In the genomic region with DNA sequence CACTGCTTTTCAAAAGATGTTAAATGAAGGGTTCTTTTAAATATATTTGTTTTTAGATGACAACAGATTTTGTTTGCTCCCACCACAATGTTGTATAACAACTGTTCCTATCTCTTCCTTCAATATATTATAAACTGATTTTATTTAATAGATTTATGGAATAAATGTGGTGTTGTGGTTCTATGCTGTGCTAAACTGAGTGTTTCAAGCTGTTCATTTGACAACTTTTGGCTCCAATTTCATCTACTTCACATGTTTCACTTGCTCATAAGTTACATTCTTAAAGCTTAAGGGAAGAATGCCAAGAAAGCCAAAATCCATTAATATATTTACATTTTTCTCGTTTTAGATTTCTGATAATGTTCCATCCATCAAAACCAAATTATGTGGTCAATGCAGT, we compare ENCODE assay signal across 15 mouse cellular contexts.
"Had no signal": no experiment of that assay in that cellular context is flagged by ENCODE, and none has a peak within 500 bp of the region (broad histone marks: within the 10 kb centered on the region; RNA-seq: fewer than 3 reads in every experiment).

No protein-coding gene starts in this region.

- DNase-seq: kidney, adult 18-20 months; kidney, adult 9 months; kidney, postnatal 36 days; left cerebral cortex, postnatal 4 days; liver, postnatal 0 days; midbrain, embryonic 14.5 days; thymus, adult 2 months; thymus, postnatal 14 days; thymus, postnatal 4 days had no signal

- H3K27ac ChIP-seq: limb, embryonic 12.5 days; limb, embryonic 15.5 days; liver, embryonic 14.5 days had no signal

- H3K36me3 ChIP-seq: limb, embryonic 12.5 days; limb, embryonic 15.5 days had no signal

- H3K9me3 ChIP-seq: limb, embryonic 12.5 days; limb, embryonic 15.5 days had no signal

- H3K4me2 ChIP-seq: limb, embryonic 12.5 days; limb, embryonic 15.5 days; liver, embryonic 11.5 days; midbrain, embryonic 11.5 days had no signal

- ATAC-seq: intestine, embryonic 16.5 days; liver, postnatal 0 days had no signal

- H3K9ac ChIP-seq: limb, embryonic 12.5 days; limb, embryonic 15.5 days; liver, embryonic 14.5 days; liver, postnatal 0 days had no signal

- H3K4me3 ChIP-seq: limb, embryonic 12.5 days; limb, embryonic 15.5 days had no signal

- H3K27me3 ChIP-seq: limb, embryonic 12.5 days; limb, embryonic 15.5 days had no signal
